Mouse (Mus musculus) granulocyte monocyte progenitor cell, adult 5-6 weeks (primary cell): Measurements from ENCODE around the gene Slc2a4. TPM values are rescaled to one million over a fixed set of nuclear protein-coding genes. Genes with fewer than 3 reads are reported as not detected.
A peak's percentile ranks its signal among the peaks of the same experiment; 100 is the strongest.

ENCODE experiments used
- ATAC-seq: replicated peaks from 2 replicates; pipeline ENCODE4 v1.8.0; 2016; ENCODE audit warnings: mild to moderate bottlenecking, moderate TSS enrichment, inconsistent platforms; ENCODE audit not compliant: poor library complexity, severe bottlenecking
- total RNA-seq, 2 experiments: library from RNA; stranded (forward) in 1 of 2; stranded (reverse) in 1 of 2; fragments of 200-712, 200-1000 nt in 1 of 2; fragments of >200 nt in 1 of 2; fragmentation: Nextera tagmentation in 1 of 2; gene quantifications; 2 replicates each; pipeline ENCODE4 v1.2.3; 2014 to 2017

Slc2a4 gene
- not detected in 2 replicates for total RNA-seq (2014; fragmentation: Nextera tagmentation)
- total RNA-seq (2017): not detected in 2 replicates

DNA sequence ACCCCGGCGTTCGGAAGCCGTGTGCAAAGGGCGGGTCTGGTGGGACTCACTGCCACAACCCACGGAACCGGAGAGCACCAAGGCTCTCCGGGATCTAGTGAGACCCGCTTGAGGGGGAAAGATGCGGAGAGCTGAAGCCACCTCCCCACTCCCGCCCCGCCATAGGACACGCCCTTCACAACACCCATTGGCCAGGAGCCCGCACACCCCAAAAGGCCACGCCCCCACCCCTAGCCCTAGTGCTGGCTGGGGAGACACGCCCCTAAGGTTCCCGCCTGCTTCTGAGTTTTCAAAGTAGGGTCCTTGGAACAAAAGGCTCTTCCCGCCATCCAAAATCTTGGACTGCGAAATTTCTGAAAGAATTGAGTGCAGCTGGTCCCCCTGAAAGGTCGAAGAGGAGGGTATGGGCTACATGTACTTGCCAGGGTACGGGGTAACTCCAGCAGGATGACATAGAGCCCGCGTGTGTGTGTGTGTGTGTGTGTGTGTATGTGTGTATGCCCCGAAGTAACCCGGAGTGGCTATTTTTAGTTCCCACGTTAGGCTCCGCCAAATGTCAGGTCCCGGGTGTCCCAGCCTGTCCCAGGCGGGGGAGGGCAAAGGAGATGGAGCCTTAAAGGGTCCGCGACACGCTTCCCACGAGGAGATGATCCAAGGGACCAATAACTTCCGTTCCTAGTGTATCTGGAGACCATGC, at the start of gene Slc2a4:
Gene Slc2a4, minus strand, starts transcription at position 123 of the 697 bp plus-strand sequence.
- peak; percentile 92 for ATAC-seq

- peak; percentile 35 for ATAC-seq
Measured at GRCm38 (mm10) chr11:69997070-69997509, 49.1 kb upstream of the Slc2a4 start.

DNA sequence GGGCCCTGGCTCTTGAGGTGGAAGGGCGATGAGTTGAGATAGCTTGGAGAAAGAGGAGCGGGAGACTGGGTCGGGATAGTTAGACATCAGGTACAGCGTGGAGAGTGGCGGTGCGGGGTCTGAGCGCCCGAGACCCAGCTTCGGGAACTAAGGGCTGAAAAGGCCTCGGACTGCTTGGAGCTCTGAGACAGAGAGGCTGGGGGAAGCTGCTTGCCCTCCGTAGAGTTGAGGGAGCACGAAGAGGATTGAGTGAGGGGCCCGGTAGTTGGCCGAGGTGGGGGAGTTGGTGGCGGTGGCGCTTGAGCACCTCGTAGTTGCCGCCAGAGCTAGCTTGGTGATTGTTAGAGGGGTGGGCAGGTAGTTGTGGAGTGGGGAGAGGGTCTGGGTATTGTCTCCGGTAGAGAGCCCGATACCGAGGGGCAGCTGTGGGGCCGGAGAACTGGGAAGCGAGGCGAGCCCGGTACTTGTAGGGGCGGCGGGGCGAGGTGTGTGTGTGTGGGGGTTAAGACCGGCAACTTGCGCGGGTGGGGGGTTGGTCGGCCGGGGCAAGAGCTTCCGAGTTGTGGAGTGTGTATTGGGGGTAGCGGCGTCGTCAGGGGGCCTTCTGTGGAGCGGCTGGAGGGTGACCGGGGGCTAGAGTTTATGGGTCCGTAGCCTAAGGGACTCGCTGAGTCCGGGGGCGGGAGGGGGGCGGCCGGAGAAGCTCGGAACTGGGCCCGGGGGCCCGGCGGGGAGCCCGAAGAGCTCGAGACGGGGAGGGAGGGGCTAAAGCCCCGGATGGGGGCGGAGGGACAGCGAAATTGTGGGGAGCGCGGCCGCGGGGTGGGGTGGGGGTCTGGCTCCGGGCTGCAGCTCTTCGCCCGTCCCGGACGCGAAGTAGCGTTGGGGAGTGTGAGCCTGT, 48.4 kb upstream of the Slc2a4 start:
- no peak; the same call in 1 of the 2 replicates for ATAC-seq

GRCm38 (mm10) chr11:69995391-69995960, 47.5 kb upstream of the Slc2a4 start, which contains the start of gene Phf23:
Gene Phf23 (plus strand): TSS chr11:69995777.
- peak; percentile 58 for ATAC-seq

DNA sequence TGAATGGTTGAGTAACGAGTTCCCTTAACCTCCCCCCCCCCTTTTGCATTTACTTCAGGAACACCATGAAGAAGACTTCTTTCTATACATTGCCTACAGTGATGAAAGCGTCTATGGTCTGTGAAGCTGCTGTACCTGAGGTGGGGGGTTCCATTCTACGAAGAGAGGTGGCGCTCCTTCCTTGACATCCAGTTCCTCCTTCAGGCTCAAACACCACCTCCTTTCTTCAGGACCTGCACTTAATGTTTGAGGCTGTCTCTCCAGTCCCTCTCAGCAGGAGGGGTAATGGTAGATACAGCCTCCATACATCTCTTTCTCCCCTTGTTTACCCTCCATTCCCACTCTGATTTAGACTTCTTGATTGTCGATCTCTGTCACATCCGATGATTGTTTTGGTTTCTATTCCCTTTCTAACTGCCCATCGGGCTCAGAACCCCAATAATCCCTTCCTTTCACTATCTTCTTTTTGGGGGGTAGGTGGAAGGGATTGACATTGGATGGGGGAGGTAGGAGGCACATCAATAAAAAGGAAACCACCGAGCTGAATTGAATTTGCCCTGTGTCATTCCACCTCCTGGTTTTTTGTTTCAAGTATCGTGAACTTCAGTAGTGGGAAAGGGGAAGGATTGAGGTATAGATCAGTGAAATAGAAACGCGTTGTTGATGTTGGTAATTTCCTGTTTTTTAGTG, 46.6 kb upstream of the Slc2a4 start:
- no peak for ATAC-seq

DNA sequence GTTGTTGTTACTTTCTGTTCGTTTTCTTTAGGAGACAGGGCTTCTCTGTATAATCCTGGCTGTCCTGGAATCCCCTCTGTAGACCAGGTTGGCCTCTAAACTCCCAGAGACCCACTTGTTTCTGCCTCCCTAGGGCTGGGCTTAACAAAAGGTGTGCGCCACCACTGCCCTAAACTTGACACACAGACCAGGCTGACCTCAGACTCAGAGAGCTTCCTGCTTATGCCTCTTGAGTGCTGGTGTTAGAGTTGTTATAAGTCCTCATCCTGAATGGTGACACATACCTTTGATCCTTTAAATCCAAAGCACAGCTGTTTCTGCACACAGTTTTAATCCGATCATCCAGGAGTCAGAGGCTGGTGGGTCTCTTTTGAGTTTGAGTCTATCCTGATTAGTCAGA, 44.9 kb upstream of the Slc2a4 start:
- no peak for ATAC-seq

- ATAC-seq: no peak
Measured at GRCm38 (mm10) chr11:69992396-69992795, 44.4 kb upstream of the Slc2a4 start.

- no peak for ATAC-seq
Measured at GRCm38 (mm10) chr11:69991711-69992110, 43.7 kb upstream of the Slc2a4 start.

- peak; percentile 70 for ATAC-seq
Measured at GRCm38 (mm10) chr11:69990850-69991691, 43.1 kb upstream of the Slc2a4 start, which contains the start of gene Gabarap. Gene Gabarap (plus strand): TSS chr11:69991143.

- no peak for ATAC-seq
Measured at GRCm38 (mm10) chr11:69989949-69990348, 42.0 kb upstream of the Slc2a4 start.

- no peak for ATAC-seq
Measured at GRCm38 (mm10) chr11:69984431-69984830, 36.4 kb upstream of the Slc2a4 start.

DNA sequence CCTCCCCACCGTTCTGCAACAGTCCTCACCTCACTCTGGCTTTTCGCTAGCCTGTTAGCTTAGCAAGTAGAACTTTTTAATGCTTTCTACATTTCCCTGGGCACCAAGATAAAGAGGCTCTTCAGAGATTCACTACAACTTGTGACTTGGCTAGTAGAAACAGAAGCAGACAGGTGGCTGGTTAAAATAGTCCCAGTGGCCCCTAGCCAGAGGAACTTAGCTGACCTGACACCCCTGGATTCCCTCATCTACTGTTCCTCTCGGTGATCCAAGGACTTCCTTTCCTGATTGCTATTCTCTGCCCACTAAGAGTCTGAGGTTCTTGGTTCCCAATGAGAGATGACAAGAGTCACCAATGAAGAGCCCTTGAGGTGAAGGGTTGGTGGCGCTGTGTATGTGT, 35.4 kb upstream of the Slc2a4 start:
- ATAC-seq: no peak

- no peak for ATAC-seq
Measured at GRCm38 (mm10) chr11:69982877-69983276, 34.9 kb upstream of the Slc2a4 start.

DNA sequence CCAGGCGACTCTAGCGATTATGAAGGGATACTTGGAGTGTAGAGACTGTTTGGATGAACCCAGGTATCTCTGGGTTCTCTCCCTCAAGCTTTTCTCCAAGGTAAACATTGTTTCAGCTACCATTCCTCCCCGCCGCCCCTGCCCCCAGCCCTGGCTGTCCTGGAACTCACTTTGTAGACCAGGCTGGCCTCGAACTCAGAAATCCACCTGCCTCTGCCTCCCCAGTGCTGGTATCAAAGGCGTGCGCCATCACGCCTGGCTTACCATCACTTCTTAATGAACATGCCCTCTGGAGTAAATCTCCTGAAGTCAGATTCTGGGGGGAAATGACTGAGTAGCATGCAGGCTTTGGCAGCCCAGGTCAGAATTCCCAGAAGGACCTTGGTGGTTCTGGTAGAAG, 34.2 kb upstream of the Slc2a4 start, which contains the start of gene Elp5:
Gene Elp5, minus strand, starts transcription at position 293 of the 400 bp plus-strand sequence.
- ATAC-seq: no peak

DNA sequence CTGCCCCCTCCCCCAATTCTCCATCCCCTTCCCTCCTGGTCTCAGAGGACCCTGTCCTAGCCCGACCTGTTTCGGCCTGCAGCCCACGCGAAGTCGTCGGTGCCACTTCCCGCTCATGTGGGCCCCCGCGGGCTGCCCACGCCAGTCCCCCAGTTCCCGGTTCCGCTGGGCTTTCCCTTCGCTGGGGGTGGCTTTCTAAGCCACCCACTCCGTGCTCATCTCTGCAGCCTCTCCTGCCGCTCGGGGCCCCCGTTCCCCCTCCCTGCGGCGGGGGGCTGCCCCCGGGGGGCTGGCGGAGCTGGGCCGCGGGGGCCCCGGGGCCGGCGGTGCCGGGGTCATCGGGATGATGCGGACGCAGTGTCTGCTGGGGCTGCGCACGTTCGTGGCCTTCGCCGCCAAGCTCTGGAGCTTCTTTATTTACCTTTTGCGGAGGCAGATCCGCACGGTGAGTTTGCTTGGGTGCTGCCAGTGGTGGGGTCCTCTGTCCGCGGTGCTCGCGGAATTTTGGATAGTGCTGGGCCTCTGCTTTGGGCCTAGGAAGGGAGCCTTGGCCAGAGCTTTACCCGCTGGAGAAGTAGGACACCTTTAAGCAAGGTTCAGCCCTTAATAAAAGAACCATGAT, 33.3 kb upstream of the Slc2a4 start, which contains the start of gene Ctdnep1:
Gene Ctdnep1, plus strand, starts transcription at position 16 of the 622 bp plus-strand sequence.
- no peak for ATAC-seq

DNA sequence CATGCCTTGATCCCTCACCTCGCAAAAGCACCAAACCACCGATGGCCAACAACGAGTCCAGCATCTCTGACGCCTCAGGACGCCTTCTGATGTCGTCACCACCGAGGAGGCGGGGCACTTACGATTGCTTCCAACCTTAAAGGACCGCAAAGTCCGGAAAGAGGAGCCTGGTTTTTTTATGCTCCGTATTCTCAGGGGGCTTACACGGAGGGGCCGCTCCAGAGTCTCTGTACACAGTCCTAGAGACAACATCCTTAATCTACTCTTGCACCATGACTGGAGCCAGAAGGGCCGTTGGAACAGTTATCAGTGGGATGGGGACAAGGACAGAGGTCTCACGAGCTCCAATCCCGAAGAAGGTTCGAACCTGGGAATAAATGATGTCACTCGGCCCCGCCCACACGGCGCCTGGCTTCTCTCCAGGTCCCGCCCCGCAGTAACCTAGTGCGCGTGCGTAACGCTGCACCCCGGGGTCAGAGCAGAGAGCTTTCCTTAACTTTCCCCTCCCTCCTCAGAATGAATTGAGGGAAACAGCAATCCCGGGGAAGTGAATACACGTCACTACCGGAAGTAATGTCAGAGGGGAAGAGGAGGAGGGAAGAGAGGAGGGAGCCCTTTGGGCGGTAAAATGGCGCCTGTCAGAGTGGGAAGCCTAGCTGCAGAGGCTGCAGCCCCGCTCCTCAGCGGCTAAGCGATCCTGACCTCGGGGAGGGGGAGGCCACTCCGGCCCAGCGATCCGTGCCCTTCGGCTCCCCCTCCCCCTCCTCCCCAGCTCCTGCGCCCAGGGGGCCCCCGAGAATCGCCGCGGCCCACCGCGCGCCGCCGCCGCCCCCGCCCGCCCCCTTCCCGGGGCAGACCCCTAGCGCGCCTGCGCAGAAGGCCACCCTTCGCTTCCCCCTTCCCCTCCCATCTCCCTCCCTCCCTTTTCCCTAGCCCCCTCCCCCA, 32.5 kb upstream of the Slc2a4 start:
- ATAC-seq: peak; percentile 89

DNA sequence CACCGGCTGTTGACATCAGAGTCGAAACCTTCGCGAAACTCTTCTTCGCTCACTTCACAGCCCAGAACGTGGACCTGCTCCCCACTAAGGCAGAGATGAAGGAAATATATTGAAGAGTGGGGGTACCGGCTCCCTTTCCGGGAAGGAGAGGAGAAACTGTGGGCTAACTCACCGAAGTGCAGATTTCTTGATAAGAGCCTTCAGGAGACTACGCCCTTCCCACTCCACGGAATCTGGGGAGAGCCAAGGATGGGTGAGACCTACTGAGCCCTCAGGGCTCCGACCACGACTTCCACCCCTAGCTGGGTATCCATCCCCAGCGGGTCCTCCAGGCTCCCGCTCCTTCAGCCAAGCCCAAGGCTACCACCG, 31.8 kb upstream of the Slc2a4 start:
- ATAC-seq: no peak

DNA sequence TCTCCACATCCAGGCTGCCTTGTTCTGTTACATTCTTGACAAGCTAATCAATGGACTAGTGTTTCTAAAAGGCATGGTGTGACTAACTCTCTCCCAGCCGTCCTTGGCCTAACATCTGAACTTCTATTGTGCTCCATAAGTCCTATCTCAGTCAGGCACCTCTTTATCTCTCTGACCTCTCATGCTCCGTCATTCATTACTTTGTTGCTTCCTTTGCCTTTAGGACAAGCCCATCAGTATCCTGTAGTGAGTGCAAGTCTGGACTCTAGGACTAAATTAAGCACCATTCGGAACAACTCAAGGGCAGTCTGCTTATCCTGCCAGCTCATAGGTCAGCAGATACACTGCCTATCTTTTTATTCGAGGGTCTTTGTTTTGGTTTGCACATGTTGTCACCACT, 28.3 kb upstream of the Slc2a4 start:
- no peak for ATAC-seq
